Mouse (Mus musculus) NIH3T3 (cell line): Measurements from ENCODE around the gene Creb5.
"Not testable (repeated sequence)": the region's sequence is repeated elsewhere in the genome, so short reads cannot be mapped to it uniquely, and the experiment has no call there.

Experiments
- DNase-seq: peaks from one replicate; pipeline ENCODE4 v3.0.0-alpha.2; 2012; ENCODE audit warnings: low read depth

Gene Creb5

DNA sequence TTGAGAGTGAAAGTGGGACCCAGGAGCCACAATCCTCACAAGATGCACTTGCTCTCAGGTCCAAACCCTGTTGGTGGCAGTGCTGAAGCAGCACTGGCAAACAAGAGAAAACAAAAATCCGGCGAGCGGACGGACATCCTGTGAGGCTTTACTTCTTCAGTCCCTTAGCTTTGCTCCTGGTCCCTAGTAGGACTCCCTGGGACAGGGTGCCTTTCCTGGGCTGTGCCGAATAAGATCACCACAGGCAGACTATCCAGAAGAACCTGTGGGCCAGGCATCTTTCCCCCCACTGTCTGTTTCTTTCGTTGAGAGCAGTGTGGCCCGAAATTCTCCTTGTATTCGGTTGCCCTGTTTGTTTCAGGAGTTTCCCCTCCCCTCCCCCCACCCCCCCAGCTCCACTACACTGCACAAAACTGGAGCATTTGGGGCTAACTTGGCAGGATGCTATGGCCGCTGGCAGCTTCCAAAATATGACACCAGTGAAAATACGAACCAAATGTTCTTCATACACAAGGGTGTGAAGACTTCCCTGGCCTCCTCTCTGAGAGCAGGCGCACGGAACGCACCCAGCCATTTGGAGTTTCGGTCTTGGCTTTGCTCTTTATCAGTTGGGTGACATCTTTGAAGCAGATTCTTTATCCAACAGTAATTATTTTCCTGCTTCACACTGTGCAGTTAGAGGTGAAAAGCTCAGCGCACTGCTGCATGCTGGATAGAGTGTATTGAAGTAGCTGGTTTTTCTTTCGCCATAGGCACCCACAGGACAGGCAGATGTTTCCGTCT, 32.7 kb downstream of the Creb5 start:
- DNase-seq, result no peak

DNA sequence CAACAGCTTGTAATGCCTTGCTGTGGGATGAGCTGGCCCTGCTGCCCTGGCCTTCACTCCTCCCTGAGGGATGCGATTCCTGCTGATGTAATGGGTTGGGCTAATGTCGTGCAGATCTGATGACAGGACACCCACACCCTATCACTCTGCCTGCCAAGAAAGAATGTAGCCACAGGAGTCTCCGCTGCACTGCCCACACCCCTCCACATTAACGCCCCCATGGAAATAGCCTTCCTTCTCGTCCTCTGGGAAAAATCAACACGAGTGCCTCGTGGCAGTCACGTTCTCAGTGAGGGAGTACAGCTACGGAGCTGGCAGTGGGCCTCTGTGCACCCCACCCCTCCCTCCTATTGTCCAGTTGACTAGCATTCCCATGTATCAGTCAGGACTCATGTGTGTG, 50.3 kb downstream of the Creb5 start:
- DNase-seq, result no peak

DNA sequence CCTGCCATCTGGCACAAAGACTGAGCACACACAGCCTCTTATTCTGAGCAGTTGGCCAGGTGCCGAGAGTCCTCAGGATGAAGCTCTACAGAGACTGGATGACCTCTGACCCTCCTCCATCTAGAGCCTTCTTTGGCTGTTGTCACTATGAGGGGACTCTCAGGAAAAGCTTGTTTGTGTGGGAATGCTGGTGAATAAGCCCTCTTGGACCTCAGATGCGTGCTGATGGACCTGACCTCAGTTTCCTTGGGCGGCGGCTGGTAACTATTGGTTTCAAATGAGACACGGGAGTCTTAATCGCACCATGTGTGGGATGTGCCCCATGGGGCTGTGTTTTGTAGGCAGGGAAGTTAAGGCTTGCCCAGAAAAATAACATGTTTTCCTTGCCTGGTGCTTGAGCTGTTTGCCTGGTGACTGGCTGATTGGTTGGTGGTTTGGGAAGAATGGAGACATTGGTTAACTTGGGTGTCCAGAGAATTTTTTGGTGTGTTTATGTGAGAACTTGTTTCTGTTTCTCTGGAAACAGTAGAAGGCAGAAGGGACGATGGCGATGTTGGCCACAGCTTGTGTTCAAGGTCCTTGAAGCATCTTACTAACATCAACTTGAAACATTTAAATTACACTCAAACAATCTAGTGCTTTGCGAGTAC, 65.4 kb downstream of the Creb5 start:
- DNase-seq, result no peak

DNA sequence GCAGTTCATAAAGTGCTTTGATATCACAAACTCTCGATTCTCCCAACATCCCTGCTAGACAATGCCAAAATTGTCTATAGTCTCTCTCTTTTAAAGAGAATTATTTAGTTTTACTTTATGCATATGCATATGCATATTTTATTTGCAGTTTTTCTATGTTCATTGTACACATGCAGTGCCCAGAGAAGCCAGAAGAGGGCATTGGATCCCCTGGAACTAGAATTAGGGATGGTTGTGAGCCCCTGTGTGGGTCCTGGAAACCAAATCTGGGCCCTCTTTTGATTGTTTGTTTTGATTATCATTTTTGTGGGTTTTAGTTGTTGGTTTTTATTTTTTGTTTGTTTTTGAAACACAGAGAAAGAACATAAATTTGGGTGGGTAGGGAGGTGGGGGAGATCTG, 69.3 kb downstream of the Creb5 start:
- no peak for DNase-seq

DNA sequence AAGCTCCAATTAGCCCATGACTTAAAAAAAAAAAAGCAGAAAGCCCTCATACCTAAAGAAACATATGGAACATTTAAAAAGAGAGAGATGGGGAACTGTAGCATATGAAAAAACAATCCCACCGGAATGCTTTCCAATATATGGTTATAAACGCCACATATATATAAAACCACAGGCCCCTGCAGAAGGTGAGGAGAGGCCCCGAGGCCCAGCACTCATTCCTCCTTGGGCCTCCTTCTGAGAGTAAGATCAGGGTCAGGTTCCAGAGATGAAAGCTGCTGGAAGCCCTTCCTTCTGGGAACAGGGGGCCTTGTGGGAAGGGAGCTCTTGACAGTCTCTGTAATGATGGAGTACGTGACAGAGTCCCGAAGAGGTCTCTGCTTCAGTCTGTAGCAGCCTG, 76.5 kb downstream of the Creb5 start:
- no peak for DNase-seq

DNA sequence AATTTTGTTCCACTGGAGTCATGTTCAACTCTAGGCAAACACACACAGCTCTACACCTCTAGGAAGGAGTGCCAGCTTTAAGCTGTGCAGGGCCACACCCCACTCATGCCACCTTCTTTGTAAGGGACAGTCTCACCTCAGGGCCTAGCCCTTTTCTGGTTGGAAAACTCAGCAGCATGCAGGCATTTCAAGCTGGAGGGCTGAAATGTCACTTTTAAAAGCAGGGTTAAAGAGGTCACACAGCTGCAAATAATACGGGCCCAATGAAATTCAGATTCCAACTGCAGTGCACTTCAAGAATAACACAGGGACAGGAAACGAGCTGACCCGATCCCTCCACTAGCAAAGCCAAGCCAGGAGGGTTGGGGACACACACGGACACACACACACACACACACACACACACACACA, 76.9 kb downstream of the Creb5 start:
- no peak for DNase-seq

- no peak for DNase-seq
Measured at GRCm38 (mm10) chr6:53369147-53369546, 82.1 kb downstream of the Creb5 start.

DNA sequence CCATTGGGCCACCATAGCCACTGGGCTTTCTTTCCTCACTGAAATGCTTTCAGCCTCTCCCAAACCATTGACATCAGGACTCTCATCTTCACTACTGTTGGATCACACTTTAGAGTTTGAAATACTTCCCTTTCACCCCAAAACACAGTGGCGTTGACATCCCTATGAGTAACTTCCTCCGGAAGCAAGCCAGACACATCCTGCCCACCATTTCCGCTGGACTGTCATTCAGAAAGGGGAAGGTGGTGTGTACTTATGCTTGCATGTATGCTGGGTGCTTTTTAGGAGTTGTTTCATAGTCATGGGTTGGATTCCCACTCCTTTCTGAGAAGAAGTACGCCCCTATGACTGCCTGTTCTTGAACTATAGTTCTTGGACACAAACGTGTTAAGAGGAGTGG, 82.9 kb downstream of the Creb5 start:
- DNase-seq, result no peak

DNA sequence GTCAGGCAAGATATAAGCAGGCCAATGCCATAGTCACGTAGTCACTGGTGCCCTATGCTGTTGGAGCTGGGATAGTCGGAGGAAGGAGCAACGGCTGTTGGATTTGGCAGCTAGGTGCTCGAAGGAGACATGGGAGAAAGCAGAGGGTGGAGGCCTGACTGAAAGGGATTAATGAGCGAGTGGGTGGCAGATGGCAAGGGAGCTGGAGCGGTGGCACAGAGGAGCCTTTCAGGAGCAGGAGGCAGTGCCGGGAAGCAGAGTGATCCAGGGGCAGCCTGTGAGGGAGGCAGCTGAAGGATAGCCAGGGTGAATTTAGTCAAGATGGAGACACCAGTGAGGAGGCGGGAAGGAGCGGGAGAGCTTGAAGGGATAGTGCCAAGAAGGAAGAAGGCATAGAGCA, 84.9 kb downstream of the Creb5 start:
- DNase-seq, result no peak

GRCm38 (mm10) chr6:53374315-53374941, 87.4 kb downstream of the Creb5 start:
- no peak for DNase-seq

GRCm38 (mm10) chr6:53389277-53389676, 102.2 kb downstream of the Creb5 start:
- DNase-seq, result no peak

DNA sequence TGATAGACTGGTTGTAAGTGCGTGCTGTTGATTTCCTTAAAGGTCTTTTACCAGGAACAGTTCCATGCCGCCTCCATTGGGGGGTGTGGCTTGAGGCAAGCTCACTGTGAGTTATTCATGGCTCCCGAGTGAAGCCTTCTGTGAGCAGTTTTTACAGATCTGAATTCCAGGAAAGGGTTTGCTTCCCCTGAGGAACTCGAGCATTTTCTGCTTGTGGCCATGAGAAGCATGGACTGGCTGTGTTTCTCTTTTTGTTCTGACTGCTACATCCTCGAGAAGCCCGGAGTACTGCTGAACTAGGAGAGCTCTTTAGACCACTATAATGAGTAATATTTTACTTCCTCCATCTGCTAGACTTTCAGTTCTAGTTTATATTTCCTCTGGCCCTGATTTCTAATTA, 103.3 kb downstream of the Creb5 start:
- DNase-seq, result no peak

GRCm38 (mm10) chr6:53394026-53394425, 107.0 kb downstream of the Creb5 start:
- no peak for DNase-seq

DNA sequence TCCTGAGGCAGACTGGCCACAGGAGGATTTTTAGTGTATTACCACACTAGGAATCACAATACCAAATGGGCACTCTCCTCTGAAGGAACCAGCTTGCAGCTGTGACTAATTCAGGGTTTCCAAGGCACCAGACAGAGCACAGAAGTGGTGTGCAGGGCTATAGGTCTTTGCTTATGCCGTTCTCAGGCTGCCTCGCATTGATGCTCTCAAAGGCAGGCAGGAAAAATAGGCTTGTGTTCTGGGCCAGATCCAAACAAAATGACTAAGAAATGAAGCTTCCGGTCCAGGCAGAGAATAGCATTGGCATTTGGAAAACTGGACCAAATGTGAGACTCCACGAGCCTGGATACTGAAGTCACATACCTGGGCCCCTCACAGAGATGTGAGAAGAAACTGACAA, 108.1 kb downstream of the Creb5 start:
- no peak for DNase-seq

GRCm38 (mm10) chr6:53396421-53396820, 109.4 kb downstream of the Creb5 start:
- DNase-seq, result no peak

GRCm38 (mm10) chr6:53397797-53398196, 110.7 kb downstream of the Creb5 start:
- no peak for DNase-seq

- no peak for DNase-seq
Measured at GRCm38 (mm10) chr6:53398297-53399140, 111.4 kb downstream of the Creb5 start.

DNA sequence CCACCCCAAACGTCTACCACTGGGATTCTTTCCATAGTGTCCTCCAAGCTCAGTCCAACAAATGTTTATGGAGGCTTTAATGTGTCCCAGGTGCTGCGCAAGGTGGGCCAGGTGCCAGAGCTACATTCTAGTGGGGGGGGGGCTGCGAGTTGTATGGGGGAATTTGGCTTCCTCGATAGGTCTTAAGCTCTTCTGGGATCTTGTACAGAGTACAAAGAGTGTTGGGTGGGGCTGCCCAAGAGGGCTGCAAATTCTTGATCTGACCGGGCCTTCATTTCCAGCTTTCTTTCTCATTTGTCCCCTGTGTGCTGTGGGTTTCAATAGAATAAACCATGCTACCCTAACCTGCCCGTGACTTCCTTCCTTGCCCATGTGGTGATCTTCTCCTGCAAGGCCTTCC, 114.3 kb downstream of the Creb5 start:
- no peak for DNase-seq

GRCm38 (mm10) chr6:53402551-53402950, 115.5 kb downstream of the Creb5 start:
- not testable (repeated sequence) for DNase-seq

DNA sequence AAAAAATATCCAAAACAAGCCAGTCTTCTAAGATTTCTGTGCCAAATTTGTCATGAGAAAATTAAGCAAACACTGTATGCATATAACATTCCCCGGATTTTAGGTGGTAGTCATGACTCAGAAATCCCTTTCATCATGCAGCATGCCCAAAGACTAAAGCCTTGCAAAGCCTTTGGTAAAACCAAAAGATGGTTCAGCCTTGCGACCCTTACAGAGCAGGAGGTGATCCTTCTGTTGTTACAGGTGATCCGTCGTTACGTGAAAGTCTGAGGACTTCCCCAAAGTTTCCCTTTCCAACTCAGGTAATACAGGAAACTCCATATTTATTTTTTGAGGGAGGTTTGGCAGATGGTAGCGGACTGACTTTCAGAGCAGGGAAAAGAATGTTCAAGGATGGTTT, 122.1 kb downstream of the Creb5 start:
- DNase-seq, result no peak

DNA sequence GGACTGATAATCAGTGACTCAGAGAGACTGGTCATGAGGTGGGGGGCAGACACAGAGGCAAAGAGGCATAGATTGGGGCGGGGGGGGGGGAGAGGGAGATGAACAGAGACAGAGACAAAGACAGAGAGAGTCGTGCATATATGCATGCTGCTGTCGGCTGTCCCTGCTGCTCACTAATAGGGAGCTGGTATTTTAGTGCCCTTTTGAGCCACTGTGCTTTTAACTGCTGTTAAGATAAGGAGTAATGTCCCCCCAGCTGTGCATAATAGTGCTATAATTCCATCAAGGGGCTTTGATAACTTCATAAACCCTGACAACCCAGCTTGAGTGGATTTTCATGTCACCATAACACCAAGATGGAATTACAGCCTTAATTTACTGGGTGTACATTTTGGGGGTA, 134.3 kb downstream of the Creb5 start:
- no peak for DNase-seq

- DNase-seq, result no peak
Measured at GRCm38 (mm10) chr6:53429368-53429767, 142.3 kb downstream of the Creb5 start.
